10 mouse cellular contexts compared by ENCODE assay signal in the genomic region with DNA sequence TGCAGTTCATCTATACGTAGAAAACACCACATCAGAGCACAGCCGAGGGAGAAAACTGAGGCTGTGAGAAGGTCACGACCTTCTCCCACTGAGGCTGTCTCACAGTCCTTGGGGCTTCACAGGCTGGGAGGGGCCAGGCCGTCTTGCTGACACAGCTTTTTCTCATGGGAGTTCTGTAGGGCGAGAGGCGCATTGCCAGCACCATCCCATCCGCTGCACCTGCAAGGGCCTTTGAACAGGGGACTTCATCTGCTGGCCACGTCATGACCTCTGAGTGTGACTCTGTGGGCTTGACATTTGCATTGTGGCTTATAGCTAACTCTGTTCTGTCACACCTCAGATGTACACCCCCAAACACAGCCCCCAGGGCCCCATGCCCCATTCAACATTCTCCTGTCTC. TPM values are rescaled to one million over a fixed set of nuclear protein-coding genes. Genes with fewer than 3 reads are reported as not detected.
A peak's percentile ranks its signal among the peaks of the same experiment; 100 is the strongest.
DNase-seq lines count a peak whose midpoint lies in the region; ATAC-seq lines count a peak whose summit lies in the region.
"Had no signal": no experiment of that assay in that cellular context is flagged by ENCODE, and none has a peak within 500 bp of the region (broad histone marks: within the 10 kb centered on the region; RNA-seq: fewer than 3 reads in every experiment).

No protein-coding gene starts in this region.

- no peaks in the 10 kb centered on the region for H3K36me3 ChIP-seq in heart, embryonic 16.5 days (ENCODE audit: control insufficient read depth, insufficient read depth)
- no peaks in the 10 kb centered on the region for H3K36me3 ChIP-seq in intestine, embryonic 16.5 days (ENCODE audit: control insufficient read depth, insufficient read depth, low read length)

- no peak overlapping the region for H3K4me3 ChIP-seq in heart, embryonic 16.5 days (ENCODE audit: low read length)
- no peak overlapping the region for H3K4me3 ChIP-seq in intestine, embryonic 16.5 days (ENCODE audit: low read length)
- H3K4me3 ChIP-seq: erythroblast, embryonic 14.5 days had no signal

- H3K4me1 ChIP-seq in heart, embryonic 16.5 days (ENCODE audit: control insufficient read depth, insufficient read depth, low read length) = peaks cover 53% of the 10 kb centered on the region
- peaks cover 16% of the 10 kb centered on the region; the same call in 1 of the 2 replicates for H3K4me1 ChIP-seq in intestine, embryonic 16.5 days (ENCODE audit: control insufficient read depth, insufficient read depth, low read length)

- peak overlapping the region; percentile 16; the same call in 1 of the 2 replicates for H3K27ac ChIP-seq in heart, embryonic 16.5 days (ENCODE audit: low read length)
- H3K27ac ChIP-seq in intestine, embryonic 16.5 days (ENCODE audit: low read length) = no peak overlapping the region

- no peak for DNase-seq in heart, postnatal 4 days
- peak; percentile 84 for DNase-seq in CD4-positive, CD25-positive, alpha-beta regulatory T cell, adult 2 months (ENCODE audit: low read depth, low spot score)
- DNase-seq in R1 (ENCODE audit: low read depth, low spot score) = peak; percentile 92
- DNase-seq in retina, postnatal 1 day = peak; percentile 58
- DNase-seq in cerebellum, adult 11 months = no peak
- no peak for DNase-seq in ovary, postnatal 36 days (ENCODE audit: low spot score)
- DNase-seq: cerebellum, adult 9-11 months had no signal

- 47% methylated on average over 8 of the region's 8 CpGs for WGBS in heart, embryonic 16.5 days
- 54% methylated on average over 8 of the region's 8 CpGs for whole genome bisulfite sequencing in intestine, embryonic 16.5 days

- H3K27me3 ChIP-seq in heart, embryonic 16.5 days (ENCODE audit: control insufficient read depth, insufficient read depth, low read length) = no peaks in the 10 kb centered on the region
- H3K27me3 ChIP-seq in intestine, embryonic 16.5 days (replicated peaks; ENCODE audit: control insufficient read depth, insufficient read depth, low read length) = 0 out of 2 replicates have a peak, but pooled peaks cover 3% of the 10 kb centered on the region

- no peak for ATAC-seq in heart, embryonic 16.5 days (replicated peaks; ENCODE audit: extremely low read depth, insufficient read depth, low FRiP score)
- ATAC-seq in intestine, embryonic 16.5 days = no peak

- no peaks in the 10 kb centered on the region for H3K9me3 ChIP-seq in heart, embryonic 16.5 days (replicated peaks; ENCODE audit: control insufficient read depth, low read length)
- H3K9me3 ChIP-seq in intestine, embryonic 16.5 days (ENCODE audit: control insufficient read depth, low read length) = no peaks in the 10 kb centered on the region

- H3K9ac ChIP-seq in heart, embryonic 16.5 days (ENCODE audit: low read length) = peak overlapping the region; percentile 27; the same call in 1 of the 2 replicates
- H3K9ac ChIP-seq in intestine, embryonic 16.5 days (ENCODE audit: low read depth, low read length) = no peak overlapping the region

- H3K4me2 ChIP-seq in heart, embryonic 16.5 days (ENCODE audit: low read depth, low read length) = no peak overlapping the region
- H3K4me2 ChIP-seq in intestine, embryonic 16.5 days (ENCODE audit: low read depth, low read length) = no peak overlapping the region

RNA-seq across cellular contexts. Expression of a gene that starts 22.3 kb away (rescaled TPM):
- 51.0 and 54.9 TPM in 2 replicates for polyA plus RNA-seq in heart, embryonic 16.5 days (2015; fragmentation: Nextera tagmentation; extraction: Ambion mirVana)
- total RNA-seq in heart, postnatal 4 days (2021) = 10 to 100 TPM; 78.4 to 81.7 TPM
- polyA plus RNA-seq in intestine, embryonic 16.5 days (2015; fragmentation: Nextera tagmentation; extraction: Ambion mirVana) = 28.5 and 29.5 TPM in 2 replicates

Comparison
In these comparisons a context has a peak if more than half of its experiments do, and no peak if none do; other contexts are left out.
1. DNase-seq: peak in CD4-positive, CD25-positive, alpha-beta regulatory T cell, adult 2 months (single experiment), R1 (single experiment) and retina, postnatal 1 day (single experiment); none in heart, postnatal 4 days (single experiment), cerebellum, adult 11 months (single experiment) and ovary, postnatal 36 days (single experiment).